Mouse (Mus musculus): ENCODE data around the gene Stk11ip. TPM values are rescaled to one million over a fixed set of nuclear protein-coding genes. Genes with fewer than 3 reads are reported as not detected.
A peak's percentile ranks its signal among the peaks of the same experiment; 100 is the strongest.

Gene Stk11ip
- polyA plus RNA-seq, 1 experiment from 2014 or later, result 14.3 TPM

GRCm38 (mm10) chr1:75530546-75530945 lies 9.2 kb downstream of the Stk11ip start:
- Histone ChIP-seq H3K27me3 (ENCODE audit: control insufficient read depth, insufficient read depth, low read length) (no peaks in the 10 kb centered on the region), H3K4me1 (ENCODE audit: control insufficient read depth, insufficient read depth, low read length) (no peaks in the 10 kb centered on the region), H3K4me2 (ENCODE audit: low read depth, low read length) (no peak overlapping the region), H3K36me3 (ENCODE audit: control insufficient read depth, insufficient read depth) (peaks cover 18% of the 10 kb centered on the region; the same call in 1 of the 2 replicates), H3K9ac (ENCODE audit: low read length) (no peak overlapping the region), H3K9me3 (replicated peaks; ENCODE audit: control insufficient read depth, low read length) (no peaks in the 10 kb centered on the region), H3K4me3 (ENCODE audit: low read length) (no peak overlapping the region), H3K27ac (ENCODE audit: low read length) (no peak overlapping the region)
- 0 out of 2 replicates have a peak, but pooled peaks have one; percentile 49 for ATAC-seq (replicated peaks; ENCODE audit: extremely low read depth, insufficient read depth, low FRiP score)
- 54% methylated on average over 4 of the region's 4 CpGs for WGBS

DNA sequence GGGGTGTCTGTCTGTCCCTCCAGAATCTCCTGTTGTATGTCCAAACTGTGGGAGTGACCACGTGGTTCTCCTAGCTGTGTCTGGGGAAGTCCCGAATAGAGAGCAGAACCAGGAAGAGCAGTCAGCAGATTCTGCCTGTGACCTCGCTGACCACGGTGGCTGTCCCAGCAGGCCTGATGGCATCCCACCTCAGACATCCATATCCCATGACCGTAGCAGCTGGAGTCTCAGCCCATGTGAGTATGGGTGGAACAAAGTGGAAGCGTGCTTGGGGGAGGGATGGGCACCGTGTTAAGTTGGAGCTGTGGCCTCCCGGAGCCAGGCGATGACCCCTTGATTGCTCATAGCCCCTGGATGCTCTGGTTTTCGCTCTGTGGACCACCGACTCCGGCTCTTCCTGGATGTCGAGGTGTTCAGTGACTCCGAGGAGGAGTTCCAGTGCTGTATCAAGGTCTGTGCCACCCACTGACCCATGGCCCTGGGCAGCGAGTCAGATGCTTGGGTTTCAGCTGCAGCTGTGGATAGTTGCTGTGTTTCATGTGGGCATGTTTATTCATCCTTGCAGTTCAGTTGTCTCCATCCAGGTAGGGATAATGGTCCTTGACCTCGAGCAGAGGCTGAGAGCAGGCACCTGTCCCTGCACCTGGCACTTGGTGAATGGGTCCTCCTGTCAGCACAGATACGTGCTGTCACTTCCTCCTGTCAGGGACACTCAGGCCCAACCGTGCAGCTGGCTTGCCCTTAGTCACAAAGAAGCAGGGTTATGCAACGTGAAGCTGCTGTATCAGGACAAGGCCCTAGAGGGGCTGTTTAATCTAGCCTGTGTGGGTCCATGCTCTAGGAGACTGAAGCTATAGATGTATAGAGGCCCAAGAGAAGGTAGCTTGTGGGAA lies 11.2 kb downstream of the Stk11ip start:
- Histone ChIP-seq H3K27ac (ENCODE audit: low read length) (no peak overlapping the region), H3K4me2 (ENCODE audit: low read depth, low read length) (no peak overlapping the region), H3K36me3 (ENCODE audit: control insufficient read depth, insufficient read depth) (peaks cover 22% of the 10 kb centered on the region; the same call in 1 of the 2 replicates), H3K9ac (ENCODE audit: low read length) (no peak overlapping the region), H3K27me3 (ENCODE audit: control insufficient read depth, insufficient read depth, low read length) (no peaks in the 10 kb centered on the region), H3K4me1 (ENCODE audit: control insufficient read depth, insufficient read depth, low read length) (no peaks in the 10 kb centered on the region), H3K4me3 (ENCODE audit: low read length) (no peak overlapping the region), H3K9me3 (replicated peaks; ENCODE audit: control insufficient read depth, low read length) (no peaks in the 10 kb centered on the region)
- no peak for ATAC-seq (replicated peaks; ENCODE audit: extremely low read depth, insufficient read depth, low FRiP score)
- 83% methylated on average over 19 of the region's 19 CpGs for WGBS

DNA sequence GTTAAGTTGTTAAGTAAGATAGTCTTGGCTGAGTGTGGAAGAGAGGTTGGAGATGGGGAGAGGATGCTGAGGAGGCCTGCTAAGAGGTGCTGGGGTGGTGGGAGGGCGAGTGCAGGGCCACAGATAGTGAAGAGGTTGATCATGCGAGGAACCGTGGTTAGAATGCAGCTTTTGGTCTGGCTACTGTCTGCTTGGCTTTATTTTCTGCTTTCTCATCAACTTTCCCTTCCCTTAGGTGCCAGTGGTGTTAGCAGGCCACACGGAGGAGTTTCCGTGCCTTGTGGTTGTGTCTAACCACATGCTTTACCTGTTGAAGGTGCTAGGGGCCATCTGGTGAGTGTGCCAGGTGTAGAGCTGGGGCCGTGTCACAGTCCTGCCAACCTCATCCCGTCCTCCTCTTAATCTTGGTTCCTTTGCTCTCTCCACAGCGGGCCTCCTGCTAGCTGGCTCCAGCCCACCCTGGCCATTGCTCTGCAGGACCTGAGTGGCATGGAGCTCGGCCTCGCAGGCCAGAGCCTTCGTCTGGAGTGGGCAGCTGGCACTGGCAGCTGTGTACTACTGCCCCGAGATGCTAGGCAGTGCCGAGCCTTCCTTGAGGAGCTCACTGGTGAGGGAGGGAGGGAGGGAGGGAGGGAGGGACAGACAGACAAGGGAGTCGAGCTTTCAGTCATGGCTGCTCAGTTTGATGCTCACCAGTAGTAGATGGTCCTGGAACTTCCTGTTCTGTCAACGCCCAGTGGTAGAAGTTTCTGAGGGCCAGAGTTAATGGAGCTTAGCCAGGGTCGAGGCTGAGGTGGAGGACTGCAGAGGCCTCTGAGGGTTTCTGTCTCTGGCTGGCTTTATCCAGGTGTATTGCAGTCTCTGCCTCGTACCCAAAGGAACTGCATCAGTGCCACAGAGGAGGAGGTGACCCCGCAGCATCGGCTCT lies 12.3 kb downstream of the Stk11ip start:
- no peaks in the 10 kb centered on the region for H3K9me3 ChIP-seq (replicated peaks; ENCODE audit: control insufficient read depth, low read length)
- peaks cover 15% of the 10 kb centered on the region; the same call in 1 of the 2 replicates for H3K36me3 ChIP-seq (ENCODE audit: control insufficient read depth, insufficient read depth)
- ATAC-seq (replicated peaks; ENCODE audit: extremely low read depth, insufficient read depth, low FRiP score), result no peak
- no peak overlapping the region for H3K9ac ChIP-seq (ENCODE audit: low read length)
- no peak overlapping the region for H3K4me2 ChIP-seq (ENCODE audit: low read depth, low read length)
- H3K4me1 ChIP-seq (ENCODE audit: control insufficient read depth, insufficient read depth, low read length), result no peaks in the 10 kb centered on the region
- H3K27ac ChIP-seq (ENCODE audit: low read length), result no peak overlapping the region
- 84% methylated on average over 19 of the region's 19 CpGs for WGBS
- H3K4me3 ChIP-seq (ENCODE audit: low read length), result no peak overlapping the region
- H3K27me3 ChIP-seq (ENCODE audit: control insufficient read depth, insufficient read depth, low read length), result no peaks in the 10 kb centered on the region

GRCm38 (mm10) chr1:75537587-75537986 lies 16.3 kb downstream of the Stk11ip start:
- no peak overlapping the region for H3K9ac ChIP-seq (ENCODE audit: low read length)
- H3K4me2 ChIP-seq (ENCODE audit: low read depth, low read length), result no peak overlapping the region
- H3K4me1 ChIP-seq (ENCODE audit: control insufficient read depth, insufficient read depth, low read length), result no peaks in the 10 kb centered on the region
- no peak for ATAC-seq (replicated peaks; ENCODE audit: extremely low read depth, insufficient read depth, low FRiP score)
- WGBS, result 61% methylated on average over 2 of the region's 2 CpGs
- H3K27me3 ChIP-seq (ENCODE audit: control insufficient read depth, insufficient read depth, low read length), result no peaks in the 10 kb centered on the region
- H3K4me3 ChIP-seq (ENCODE audit: low read length), result no peak overlapping the region
- H3K36me3 ChIP-seq (ENCODE audit: control insufficient read depth, insufficient read depth), result peaks cover 8% of the 10 kb centered on the region; the same call in 1 of the 2 replicates
- no peaks in the 10 kb centered on the region for H3K9me3 ChIP-seq (replicated peaks; ENCODE audit: control insufficient read depth, low read length)
- H3K27ac ChIP-seq (ENCODE audit: low read length), result no peak overlapping the region

GRCm38 (mm10) chr1:75538597-75539190 lies 17.4 kb downstream of the Stk11ip start:
- no peaks in the 10 kb centered on the region for H3K27me3 ChIP-seq (ENCODE audit: control insufficient read depth, insufficient read depth, low read length)
- H3K4me3 ChIP-seq (ENCODE audit: low read length), result no peak overlapping the region
- 71% methylated on average over 9 of the region's 9 CpGs for WGBS
- H3K4me1 ChIP-seq (ENCODE audit: control insufficient read depth, insufficient read depth, low read length), result no peaks in the 10 kb centered on the region
- no peak overlapping the region for H3K9ac ChIP-seq (ENCODE audit: low read length)
- no peaks in the 10 kb centered on the region for H3K9me3 ChIP-seq (replicated peaks; ENCODE audit: control insufficient read depth, low read length)
- no peak overlapping the region for H3K27ac ChIP-seq (ENCODE audit: low read length)
- H3K4me2 ChIP-seq (ENCODE audit: low read depth, low read length), result no peak overlapping the region
- H3K36me3 ChIP-seq (ENCODE audit: control insufficient read depth, insufficient read depth), result peaks cover 8% of the 10 kb centered on the region; the same call in 1 of the 2 replicates
- ATAC-seq (replicated peaks; ENCODE audit: extremely low read depth, insufficient read depth, low FRiP score), result no peak

DNA sequence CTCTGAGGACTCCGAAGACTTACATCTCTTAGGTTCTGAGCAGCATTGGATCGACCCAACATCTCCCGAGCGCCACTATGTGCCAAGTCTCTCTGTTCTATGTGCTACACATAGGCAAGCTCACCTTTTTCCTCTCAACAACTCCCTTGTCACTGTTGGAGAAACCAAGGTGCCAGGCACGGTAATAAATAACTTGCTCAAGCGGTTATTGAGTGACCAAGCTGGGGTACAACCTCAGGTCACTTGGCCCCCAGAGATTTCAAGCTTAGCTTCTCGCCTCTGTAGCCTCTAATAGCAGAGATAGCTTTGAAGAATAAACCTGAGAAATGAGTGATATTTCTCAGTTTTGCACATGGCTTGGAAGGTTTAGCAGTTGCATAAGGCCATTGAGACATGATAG lies 20.2 kb downstream of the Stk11ip start:
- H3K36me3 ChIP-seq (ENCODE audit: control insufficient read depth, insufficient read depth), result 0 out of 2 replicates have a peak, but pooled peaks cover 2% of the 10 kb centered on the region
- H3K4me2 ChIP-seq (ENCODE audit: low read depth, low read length), result no peak overlapping the region
- H3K27ac ChIP-seq (ENCODE audit: low read length), result no peak overlapping the region
- no peak overlapping the region for H3K9ac ChIP-seq (ENCODE audit: low read length)
- H3K4me1 ChIP-seq (ENCODE audit: control insufficient read depth, insufficient read depth, low read length), result peaks cover 6% of the 10 kb centered on the region; the same call in 1 of the 2 replicates
- no peaks in the 10 kb centered on the region for H3K27me3 ChIP-seq (ENCODE audit: control insufficient read depth, insufficient read depth, low read length)
- no peak overlapping the region for H3K4me3 ChIP-seq (ENCODE audit: low read length)
- 89% methylated on average over 7 of the region's 7 CpGs for WGBS
- ATAC-seq (replicated peaks; ENCODE audit: extremely low read depth, insufficient read depth, low FRiP score), result no peak
- no peaks in the 10 kb centered on the region for H3K9me3 ChIP-seq (replicated peaks; ENCODE audit: control insufficient read depth, low read length)

GRCm38 (mm10) chr1:75544351-75544750 lies 23.0 kb downstream of the Stk11ip start:
- Histone ChIP-seq H3K27me3 (ENCODE audit: control insufficient read depth, insufficient read depth, low read length) (no peaks in the 10 kb centered on the region), H3K36me3 (ENCODE audit: control insufficient read depth, insufficient read depth) (no peaks in the 10 kb centered on the region), H3K4me1 (ENCODE audit: control insufficient read depth, insufficient read depth, low read length) (peaks cover 25% of the 10 kb centered on the region), H3K4me2 (ENCODE audit: low read depth, low read length) (no peak overlapping the region), H3K27ac (ENCODE audit: low read length) (no peak overlapping the region), H3K4me3 (ENCODE audit: low read length) (no peak overlapping the region), H3K9ac (ENCODE audit: low read length) (no peak overlapping the region), H3K9me3 (replicated peaks; ENCODE audit: control insufficient read depth, low read length) (no peaks in the 10 kb centered on the region)
- 82% methylated on average over 6 of the region's 6 CpGs for WGBS
- ATAC-seq (replicated peaks; ENCODE audit: extremely low read depth, insufficient read depth, low FRiP score), result no peak

DNA sequence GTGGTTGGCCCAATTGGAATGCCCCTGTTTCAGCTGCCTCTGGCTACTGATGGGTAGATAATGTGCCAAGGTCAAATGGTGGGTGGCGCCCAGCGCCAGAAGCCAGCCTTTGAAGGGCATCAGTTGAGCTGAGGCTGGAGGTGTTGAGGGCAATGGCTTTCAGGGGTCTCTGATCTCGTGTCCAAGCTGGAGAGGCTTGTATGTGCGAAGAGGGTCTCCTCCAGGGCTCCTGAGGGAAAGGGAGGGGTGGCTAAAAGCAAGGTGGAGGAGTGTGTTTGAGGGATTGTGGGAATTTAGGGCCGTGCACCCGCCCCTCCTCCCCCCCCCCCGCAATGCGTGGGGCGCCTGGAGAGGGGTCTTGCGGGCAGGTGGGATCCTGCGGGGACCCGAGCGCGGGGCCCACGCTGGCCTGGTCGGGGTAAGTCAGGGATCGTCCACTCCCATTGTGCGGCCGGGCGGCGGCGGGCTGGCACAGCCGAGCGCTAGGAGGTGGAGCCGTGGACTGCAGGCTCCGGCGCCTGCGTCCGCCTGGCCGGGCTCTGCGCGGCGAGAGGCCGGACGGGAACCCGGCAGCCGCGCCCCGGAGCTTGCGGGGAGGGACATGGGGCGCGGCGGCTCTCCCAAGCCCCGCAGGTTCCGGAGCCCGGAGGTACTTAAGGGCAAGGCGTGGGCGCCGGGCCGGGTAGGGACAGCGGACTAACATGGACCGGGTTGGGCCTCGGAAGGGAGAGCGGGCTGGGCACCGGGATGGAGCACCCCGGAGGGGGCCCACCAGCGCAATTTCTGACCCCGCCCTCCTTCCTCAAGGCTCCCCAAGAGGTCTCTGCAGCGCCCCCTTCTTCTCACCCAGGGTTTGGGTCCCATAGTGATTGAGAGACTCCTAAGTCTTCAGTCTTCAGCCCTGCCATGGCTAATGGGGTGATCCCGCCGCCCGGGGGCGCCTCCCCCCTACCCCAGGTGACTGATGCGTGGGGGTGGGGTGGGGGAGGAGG lies 24.9 kb downstream of the Stk11ip start, which contains the start of gene Slc4a3:
Gene Slc4a3 (plus strand): TSS at position 302 of the 992 bp plus-strand sequence.
- peak; percentile 86 for ATAC-seq (replicated peaks; ENCODE audit: extremely low read depth, insufficient read depth, low FRiP score)
- Histone ChIP-seq H3K4me2 (ENCODE audit: low read depth, low read length) (peak within 1 kb of the TSS; percentile 76), H3K9ac (ENCODE audit: low read length) (peak within 1 kb of the TSS; percentile 94), H3K4me3 (ENCODE audit: low read length) (peak within 1 kb of the TSS; percentile 81), H3K27me3 (ENCODE audit: control insufficient read depth, insufficient read depth, low read length) (no peaks in the 10 kb centered on the region), H3K27ac (ENCODE audit: low read length) (peak within 1 kb of the TSS; percentile 90), H3K4me1 (ENCODE audit: control insufficient read depth, insufficient read depth, low read length) (peaks cover 31% of the 10 kb centered on the region), H3K36me3 (ENCODE audit: control insufficient read depth, insufficient read depth) (0 out of 2 replicates have a peak, but pooled peaks cover 7% of the 10 kb centered on the region), H3K9me3 (replicated peaks; ENCODE audit: control insufficient read depth, low read length) (no peaks in the 10 kb centered on the region)
- 1% methylated on average over 55 of the region's 64 CpGs for WGBS

Data from heart, embryonic 16.5 days (tissue).